Mouse (Mus musculus): ENCODE results near the gene Myo1c.

- TF ChIP-seq GATA1 (IDR thresholded peaks at IDR 0.05; ENCODE audit: borderline replicate concordance, low read length) (no peak), FLI1 (IDR thresholded peaks at IDR 0.05; ENCODE audit: low read length) (no peak)
These were observed at the start of gene Myo1c for GRCm38 (mm10) chr11:75650311-75650710.

All from megakaryocyte, embryonic 14.5 days (primary cell).